Mouse (Mus musculus) midbrain, embryonic 12.5 days (tissue): ENCODE data around the gene Slc16a12. TPM values are rescaled to one million over a fixed set of nuclear protein-coding genes. Genes with fewer than 3 reads are reported as not detected.

ENCODE experiments used
- ATAC-seq: fragments of 200-750 bp; cut with Nextera tagmentation; 2 replicates; pipeline ENCODE4 v1.8.0; 2017; ENCODE audit warnings: low read depth, moderate TSS enrichment, moderate library complexity; ENCODE audit not compliant: low FRiP score
- H3K27ac ChIP-seq: fragments of 300-500 bp; sonication (generic); replicated peaks from 2 replicates; pipeline ENCODE4 v1.5.1; 2016; ENCODE audit warnings: mild to moderate bottlenecking
- H3K27me3 ChIP-seq: fragments of 300-500 bp; sonication (generic); 2 replicates; pipeline ENCODE4 v1.6.1; 2016; ENCODE audit warnings: mild to moderate bottlenecking
- H3K36me3 ChIP-seq: fragments of 300-500 bp; sonication (generic); 2 replicates; pipeline ENCODE4 v1.6.1; 2016
- H3K4me1 ChIP-seq: fragments of 300-500 bp; sonication (generic); 2 replicates; pipeline ENCODE4 v1.6.1; 2016
- H3K4me2 ChIP-seq: fragments of 300-500 bp; sonication (generic); replicated peaks from 2 replicates; pipeline ENCODE4 v1.6.1; 2016; ENCODE audit warnings: mild to moderate bottlenecking, moderate library complexity
- H3K4me3 ChIP-seq: fragments of 300-500 bp; sonication (generic); 2 replicates; pipeline ENCODE4 v1.5.1; 2016; ENCODE audit warnings: mild to moderate bottlenecking
- H3K9ac ChIP-seq: fragments of 300-500 bp; sonication (generic); replicated peaks from 2 replicates; pipeline ENCODE4 v1.6.1; 2016; ENCODE audit warnings: mild to moderate bottlenecking, moderate library complexity
- H3K9me3 ChIP-seq: fragments of 300-500 bp; sonication (generic); 2 replicates; pipeline ENCODE4 v1.6.1; 2016; ENCODE audit warnings: mild to moderate bottlenecking
- WGBS: fragments of 180-500 bp; shearing (Covaris S2); methylation state at CpG from one replicate; pipeline ENCODE4 v1.1.7; 2016; 5-methylcytosine and 5-hydroxymethylcytosine counted together
- polyA plus RNA-seq: library from polyadenylated mRNA; unstranded; fragments of >200 nt; fragmentation: Nextera tagmentation; extraction: Ambion mirVana; gene quantifications from 2 replicates; pipeline ENCODE4 v1.2.1, GENCODE M21; 2016

The Slc16a12 gene
- polyA plus RNA-seq, 1 experiment from 2014 or later, result 3.6 TPM

DNA sequence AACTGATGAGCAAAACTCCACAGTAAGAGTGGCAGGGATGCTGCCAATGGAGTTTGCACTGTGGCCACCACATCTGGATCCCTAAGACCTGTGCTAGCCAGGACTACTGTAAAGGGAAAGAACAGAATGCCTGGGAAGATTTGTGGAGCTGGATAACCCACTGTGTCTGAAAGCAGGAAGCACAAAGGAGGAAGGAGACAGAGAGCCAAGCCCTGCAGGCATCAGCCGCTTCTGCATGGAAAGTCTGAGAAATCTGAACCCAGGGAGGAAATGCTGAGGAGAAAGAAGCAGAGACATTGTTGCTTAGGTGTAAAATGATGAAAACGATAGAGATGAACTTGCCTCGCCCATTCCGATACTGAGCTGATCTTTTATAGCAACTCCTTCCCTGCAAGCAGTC, 22.5 kb downstream of the Slc16a12 start:
- Histone ChIP-seq H3K4me1 (no peaks in the 10 kb centered on the region), H3K9me3 (no peaks in the 10 kb centered on the region), H3K27me3 (no peaks in the 10 kb centered on the region), H3K36me3 (no peaks in the 10 kb centered on the region), H3K27ac (no peak overlapping the region), H3K4me3 (no peak overlapping the region), H3K9ac (no peak overlapping the region), H3K4me2 (no peak overlapping the region)
- 90% methylated on average over 4 of the region's 4 CpGs for WGBS
- ATAC-seq, result no peak

- H3K4me1 ChIP-seq, result no peaks in the 10 kb centered on the region
- no peaks in the 10 kb centered on the region for H3K27me3 ChIP-seq
- H3K9me3 ChIP-seq, result no peaks in the 10 kb centered on the region
- H3K4me2 ChIP-seq, result no peak overlapping the region
- no peaks in the 10 kb centered on the region for H3K36me3 ChIP-seq
- no peak overlapping the region for H3K4me3 ChIP-seq
- 83% methylated on average over 3 of the region's 3 CpGs for WGBS
- ATAC-seq, result no peak
- no peak overlapping the region for H3K27ac ChIP-seq
- H3K9ac ChIP-seq, result no peak overlapping the region
Measured at GRCm38 (mm10) chr19:34722541-34722940, 24.5 kb downstream of the Slc16a12 start.

DNA sequence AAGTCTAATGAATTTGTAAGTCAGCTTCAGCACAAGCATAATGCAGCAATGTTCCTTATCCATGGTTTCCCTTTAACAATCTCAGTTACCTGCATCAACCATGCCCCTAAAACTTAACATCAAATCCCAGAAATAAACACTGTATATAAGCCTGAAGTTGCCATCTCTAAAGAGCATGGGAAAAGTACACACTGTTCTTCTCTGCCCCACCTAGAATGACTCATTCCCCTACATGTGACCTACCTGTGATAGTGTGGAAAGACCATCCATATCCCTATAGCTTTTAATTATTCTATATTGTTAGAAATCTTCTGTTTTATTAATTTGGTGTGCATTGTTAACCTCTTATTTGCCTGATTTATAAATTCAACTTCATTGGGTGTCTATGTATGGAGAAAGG, 27.0 kb downstream of the Slc16a12 start:
- H3K4me2 ChIP-seq, result no peak overlapping the region
- no peak for ATAC-seq
- H3K4me3 ChIP-seq, result no peak overlapping the region
- no peaks in the 10 kb centered on the region for H3K27me3 ChIP-seq
- no peak overlapping the region for H3K27ac ChIP-seq
- H3K4me1 ChIP-seq, result no peaks in the 10 kb centered on the region
- no peaks in the 10 kb centered on the region for H3K9me3 ChIP-seq
- H3K36me3 ChIP-seq, result no peaks in the 10 kb centered on the region
- no peak overlapping the region for H3K9ac ChIP-seq

- H3K9me3 ChIP-seq, result no peaks in the 10 kb centered on the region
- no peak for ATAC-seq
- H3K27ac ChIP-seq, result no peak overlapping the region
- H3K27me3 ChIP-seq, result no peaks in the 10 kb centered on the region
- H3K9ac ChIP-seq, result no peak overlapping the region
- no peaks in the 10 kb centered on the region for H3K36me3 ChIP-seq
- no peaks in the 10 kb centered on the region for H3K4me1 ChIP-seq
- no peak overlapping the region for H3K4me3 ChIP-seq
- 91% methylated on average over 5 of the region's 5 CpGs for WGBS
- H3K4me2 ChIP-seq, result no peak overlapping the region
Measured at GRCm38 (mm10) chr19:34718963-34719362, 28.1 kb downstream of the Slc16a12 start.

DNA sequence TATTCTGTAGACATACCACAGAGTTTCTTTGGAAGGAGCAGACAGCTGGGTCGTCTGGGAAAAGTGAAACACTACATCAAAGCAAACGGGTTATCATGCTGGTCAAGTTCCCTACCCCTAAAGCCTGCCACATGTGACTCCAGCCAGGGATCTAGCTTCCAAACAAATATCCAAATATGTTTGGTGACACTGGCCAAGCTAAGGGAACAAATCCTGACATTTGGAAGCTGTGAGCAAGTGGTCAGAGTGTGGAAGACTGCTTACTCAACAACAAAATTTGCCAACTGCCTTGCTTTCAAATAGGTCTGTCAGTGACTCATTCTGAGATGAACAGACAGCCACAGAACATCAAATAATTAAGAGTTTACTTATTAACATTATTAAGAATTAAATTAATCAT, 28.6 kb downstream of the Slc16a12 start:
- Histone ChIP-seq H3K4me2 (no peak overlapping the region), H3K27ac (no peak overlapping the region), H3K36me3 (no peaks in the 10 kb centered on the region), H3K4me1 (no peaks in the 10 kb centered on the region), H3K9ac (no peak overlapping the region), H3K27me3 (no peaks in the 10 kb centered on the region), H3K4me3 (no peak overlapping the region), H3K9me3 (no peaks in the 10 kb centered on the region)
- WGBS, result 66% methylated on average over 2 of the region's 2 CpGs
- ATAC-seq, result no peak

DNA sequence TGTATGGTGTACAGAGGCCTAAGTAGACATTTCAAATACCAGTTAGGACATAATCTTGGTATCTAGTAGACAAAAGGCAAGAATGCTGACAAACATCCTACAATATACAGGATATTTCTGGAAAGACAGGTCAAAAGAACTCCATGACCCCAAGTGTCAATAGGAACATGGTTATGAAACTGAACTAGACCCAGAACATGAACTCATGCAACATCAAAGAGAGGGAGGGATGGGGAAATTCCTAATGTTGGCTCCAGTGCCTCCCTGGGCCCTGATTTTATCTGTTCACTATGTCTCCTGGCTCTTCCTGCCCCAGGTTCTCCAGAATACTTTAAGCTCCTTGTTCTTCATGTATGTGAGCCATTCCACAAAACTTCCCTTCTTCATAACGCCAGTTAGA, 31.2 kb downstream of the Slc16a12 start:
- Histone ChIP-seq H3K4me2 (no peak overlapping the region), H3K4me3 (no peak overlapping the region), H3K9ac (no peak overlapping the region), H3K27ac (no peak overlapping the region), H3K36me3 (no peaks in the 10 kb centered on the region), H3K27me3 (no peaks in the 10 kb centered on the region), H3K9me3 (no peaks in the 10 kb centered on the region), H3K4me1 (no peaks in the 10 kb centered on the region)
- no peak for ATAC-seq
- WGBS, result 84% methylated on average over 1 of the region's 1 CpGs

- Histone ChIP-seq H3K4me2 (no peak overlapping the region), H3K4me3 (no peak overlapping the region), H3K9me3 (no peaks in the 10 kb centered on the region), H3K27me3 (no peaks in the 10 kb centered on the region), H3K36me3 (no peaks in the 10 kb centered on the region), H3K4me1 (no peaks in the 10 kb centered on the region), H3K27ac (no peak overlapping the region), H3K9ac (no peak overlapping the region)
- no peak for ATAC-seq
- 77% methylated on average over 5 of the region's 5 CpGs for WGBS
Measured at GRCm38 (mm10) chr19:34714250-34714666, 32.8 kb downstream of the Slc16a12 start.

- ATAC-seq, result no peak
- Histone ChIP-seq H3K4me1 (no peaks in the 10 kb centered on the region), H3K4me2 (no peak overlapping the region), H3K27ac (no peak overlapping the region), H3K4me3 (no peak overlapping the region), H3K9ac (no peak overlapping the region), H3K27me3 (no peaks in the 10 kb centered on the region), H3K9me3 (no peaks in the 10 kb centered on the region), H3K36me3 (no peaks in the 10 kb centered on the region)
- 79% methylated on average over 2 of the region's 2 CpGs for WGBS
Measured at GRCm38 (mm10) chr19:34712050-34712449, 35.0 kb downstream of the Slc16a12 start.

- no peaks in the 10 kb centered on the region for H3K9me3 ChIP-seq
- H3K4me3 ChIP-seq, result no peak overlapping the region
- no peaks in the 10 kb centered on the region for H3K27me3 ChIP-seq
- H3K9ac ChIP-seq, result no peak overlapping the region
- no peaks in the 10 kb centered on the region for H3K36me3 ChIP-seq
- no peak overlapping the region for H3K4me2 ChIP-seq
- no peaks in the 10 kb centered on the region for H3K4me1 ChIP-seq
- 87% methylated on average over 2 of the region's 2 CpGs for WGBS
- no peak for ATAC-seq
- H3K27ac ChIP-seq, result no peak overlapping the region
Measured at GRCm38 (mm10) chr19:34708221-34708620, 38.9 kb downstream of the Slc16a12 start.

GRCm38 (mm10) chr19:34707571-34707970, 39.5 kb downstream of the Slc16a12 start:
- 88% methylated on average over 2 of the region's 2 CpGs for WGBS
- Histone ChIP-seq H3K9me3 (no peaks in the 10 kb centered on the region), H3K27me3 (no peaks in the 10 kb centered on the region), H3K27ac (no peak overlapping the region), H3K9ac (no peak overlapping the region), H3K36me3 (no peaks in the 10 kb centered on the region), H3K4me1 (no peaks in the 10 kb centered on the region), H3K4me2 (no peak overlapping the region), H3K4me3 (no peak overlapping the region)
- no peak for ATAC-seq

- Histone ChIP-seq H3K4me2 (no peak overlapping the region), H3K27me3 (no peaks in the 10 kb centered on the region), H3K27ac (no peak overlapping the region), H3K4me3 (no peak overlapping the region), H3K4me1 (no peaks in the 10 kb centered on the region), H3K9me3 (no peaks in the 10 kb centered on the region), H3K36me3 (no peaks in the 10 kb centered on the region), H3K9ac (no peak overlapping the region)
- ATAC-seq, result no peak
- 80% methylated on average over 6 of the region's 6 CpGs for WGBS
Measured at GRCm38 (mm10) chr19:34706261-34706660, 40.8 kb downstream of the Slc16a12 start.

DNA sequence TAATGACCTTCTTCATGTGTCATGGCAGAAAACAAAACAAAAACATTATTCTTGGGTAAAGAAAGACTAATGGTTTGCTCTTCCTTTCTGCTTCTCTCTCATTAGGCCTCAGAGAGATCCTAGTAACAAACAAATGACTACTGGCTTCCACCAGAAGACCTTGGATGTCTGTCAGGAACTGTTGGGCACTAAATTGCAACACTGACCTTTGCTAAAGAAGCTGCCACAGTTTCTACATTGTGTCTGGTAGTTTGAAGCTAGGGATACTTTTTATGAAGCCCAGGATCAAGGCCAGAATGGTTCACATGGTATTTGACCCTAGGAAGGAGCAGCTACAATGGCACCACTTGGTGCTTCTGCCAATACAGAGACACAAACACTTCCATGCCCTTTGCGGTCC, 41.9 kb downstream of the Slc16a12 start:
- H3K4me3 ChIP-seq, result no peak overlapping the region
- no peak overlapping the region for H3K9ac ChIP-seq
- H3K4me2 ChIP-seq, result no peak overlapping the region
- ATAC-seq, result no peak
- 100% methylated on average over 1 of the region's 1 CpGs for WGBS
- H3K36me3 ChIP-seq, result no peaks in the 10 kb centered on the region
- H3K4me1 ChIP-seq, result no peaks in the 10 kb centered on the region
- no peak overlapping the region for H3K27ac ChIP-seq
- H3K9me3 ChIP-seq, result no peaks in the 10 kb centered on the region
- no peaks in the 10 kb centered on the region for H3K27me3 ChIP-seq

GRCm38 (mm10) chr19:34699300-34699699, 47.8 kb downstream of the Slc16a12 start:
- Histone ChIP-seq H3K36me3 (no peaks in the 10 kb centered on the region), H3K27me3 (no peaks in the 10 kb centered on the region), H3K4me1 (no peaks in the 10 kb centered on the region), H3K27ac (no peak overlapping the region), H3K4me2 (no peak overlapping the region), H3K4me3 (no peak overlapping the region), H3K9me3 (no peaks in the 10 kb centered on the region), H3K9ac (no peak overlapping the region)
- WGBS, result 76% methylated on average over 2 of the region's 2 CpGs
- ATAC-seq, result no peak
